Mouse (Mus musculus) stomach, postnatal 0 days (tissue): ENCODE measurements around the gene Iqschfp.

Experiments
- CTCF ChIP-seq: IDR thresholded peaks from 2 replicates; pipeline ENCODE4 v1.5.1; 2016; ENCODE audit warnings: antibody characterized with exemption, low read depth, mild to moderate bottlenecking, moderate library complexity
- EP300 ChIP-seq: optimal IDR thresholded peaks from 2 replicates; pipeline ENCODE3; 2016; ENCODE audit warnings: antibody characterized with exemption

DNA sequence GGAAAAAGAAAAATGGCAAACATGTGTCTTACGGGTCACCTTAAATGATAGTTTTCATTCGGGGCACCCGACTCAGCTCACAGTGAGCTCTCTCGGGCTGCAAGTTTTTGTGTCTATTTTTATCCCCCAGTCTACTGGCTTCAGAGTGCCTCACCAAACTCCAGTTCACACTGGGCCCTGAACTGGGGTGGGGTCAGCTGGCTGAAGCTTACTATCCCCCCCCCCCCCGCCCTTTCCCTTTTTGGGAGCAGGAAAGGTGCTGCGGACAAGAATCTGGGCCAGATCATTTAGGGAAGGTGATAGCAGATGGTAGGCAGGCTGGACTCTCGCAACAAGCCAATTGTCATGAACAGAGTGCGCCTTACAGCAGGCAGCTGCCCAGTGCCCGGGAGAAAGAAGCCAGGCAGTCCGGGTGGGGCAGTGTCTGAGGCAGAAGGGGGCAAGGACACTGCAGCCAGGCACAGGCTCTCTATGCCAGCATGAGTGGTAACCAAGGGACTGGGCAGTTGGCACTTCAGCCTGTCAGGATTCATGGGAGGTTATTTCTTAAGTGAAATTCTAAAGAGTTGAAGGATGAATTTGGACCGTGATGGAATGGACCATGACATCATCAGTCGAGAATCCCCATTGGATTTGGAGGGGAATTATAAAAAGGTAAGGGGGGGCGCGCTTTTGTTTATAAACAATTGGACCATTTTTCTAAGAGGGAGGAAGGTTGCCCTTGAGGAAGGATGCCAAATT lies 691.9 kb downstream of the Iqschfp start:
- TF ChIP-seq EP300 = no peak
- no peak for TF ChIP-seq CTCF
